Mouse (Mus musculus): ENCODE data around the gene Zbtb43. TPM values are rescaled to one million over a fixed set of nuclear protein-coding genes. Genes with fewer than 3 reads are reported as not detected.

The Zbtb43 gene
- total RNA-seq (2021) (10 to 100 TPM; 20.0 to 20.3 TPM), polyA plus RNA-seq (2012; rRNA removed) (9.2 and 17.0 TPM in 2 replicates)
- long read RNA-seq, full-length matches to known transcripts = 8 of 21 reads
- long read RNA-seq, partial matches to known transcripts = 0 of 21 reads
- long read RNA-seq, other reads (novel, unspliced or antisense) = 13 of 21 reads

- Histone ChIP-seq H3K27me3 (ENCODE audit: control insufficient read depth, insufficient read depth, low read length) (no peaks in the 10 kb centered on the region), H3K79me2 (replicated peaks; ENCODE audit: control insufficient read depth, insufficient read depth, low read length) (peaks cover 3% of the 10 kb centered on the region; the same call in 1 of the 2 replicates), H3K9ac (ENCODE audit: low read depth, low read length) (peak within 1 kb of the TSS; percentile 95), H3K27ac (peak within 1 kb of the TSS; percentile 90), H3K36me3 (ENCODE audit: control insufficient read depth, insufficient read depth, low read length) (peaks cover 14% of the 10 kb centered on the region), H3K4me3 (peak within 1 kb of the TSS; percentile 87), H3K4me1 (ENCODE audit: control insufficient read depth, insufficient read depth, low read length) (peaks cover 10% of the 10 kb centered on the region)
- peak; percentile 96 for DNase-seq
- TF ChIP-seq POLR2A (IDR thresholded peaks at IDR 0.05; ENCODE audit: insufficient read depth, low read depth, low read length) (peak; percentile 88), EP300 (IDR thresholded peaks at IDR 0.05; ENCODE audit: insufficient read depth, low read depth, low read length) (0 out of 2 replicates have a peak, but pooled peaks have one; percentile 13), CTCF (IDR thresholded peaks at IDR 0.05) (no peak)
- 2% methylated on average over 35 of the region's 36 CpGs for WGBS
- intact Hi-C loops (cut with DNase I) = loop anchor here (5.0 kb wide), 1 partner anchor 36 kb away; the partner anchor contains the start of gene Zbtb34
Measured at GRCm38 (mm10) chr2:33468466-33469097, at the start of gene Zbtb43. Gene Zbtb43 (minus strand): TSS chr2:33468559.

GRCm38 (mm10) chr2:33515856-33516255, 47.5 kb upstream of the Zbtb43 start:
- Histone ChIP-seq H3K4me3 (no peak overlapping the region), H3K79me2 (replicated peaks; ENCODE audit: control insufficient read depth, insufficient read depth, low read length) (no peaks in the 10 kb centered on the region), H3K27me3 (ENCODE audit: control insufficient read depth, insufficient read depth, low read length) (no peaks in the 10 kb centered on the region; the same call in 1 of the 2 replicates), H3K27ac (no peak overlapping the region), H3K9ac (ENCODE audit: low read depth, low read length) (no peak overlapping the region), H3K4me1 (ENCODE audit: control insufficient read depth, insufficient read depth, low read length) (no peaks in the 10 kb centered on the region), H3K36me3 (ENCODE audit: control insufficient read depth, insufficient read depth, low read length) (no peaks in the 10 kb centered on the region)
- 69% methylated on average over 19 of the region's 19 CpGs for WGBS
- TF ChIP-seq POLR2A (IDR thresholded peaks at IDR 0.05; ENCODE audit: insufficient read depth, low read depth, low read length) (no peak), CTCF (IDR thresholded peaks at IDR 0.05) (no peak), EP300 (IDR thresholded peaks at IDR 0.05; ENCODE audit: insufficient read depth, low read depth, low read length) (no peak)
- no peak for DNase-seq
- intact Hi-C loops (cut with DNase I) = no loop called here

- Histone ChIP-seq H3K36me3 (ENCODE audit: control insufficient read depth, insufficient read depth, low read length) (no peaks in the 10 kb centered on the region), H3K9ac (ENCODE audit: low read depth, low read length) (no peak overlapping the region), H3K27ac (no peak overlapping the region), H3K79me2 (replicated peaks; ENCODE audit: control insufficient read depth, insufficient read depth, low read length) (no peaks in the 10 kb centered on the region), H3K4me3 (no peak overlapping the region), H3K27me3 (ENCODE audit: control insufficient read depth, insufficient read depth, low read length) (no peaks in the 10 kb centered on the region; the same call in 1 of the 2 replicates), H3K4me1 (ENCODE audit: control insufficient read depth, insufficient read depth, low read length) (no peaks in the 10 kb centered on the region)
- WGBS = 80% methylated on average over 8 of the region's 8 CpGs
- DNase-seq = no peak
- intact Hi-C loops (cut with DNase I) = no loop called here
- TF ChIP-seq POLR2A (IDR thresholded peaks at IDR 0.05; ENCODE audit: insufficient read depth, low read depth, low read length) (no peak), CTCF (IDR thresholded peaks at IDR 0.05) (no peak)
Measured at GRCm38 (mm10) chr2:33515431-33515830, 47.1 kb upstream of the Zbtb43 start.

GRCm38 (mm10) chr2:33510791-33511190, 42.4 kb upstream of the Zbtb43 start:
- Histone ChIP-seq H3K4me3 (no peak overlapping the region), H3K9ac (ENCODE audit: low read depth, low read length) (no peak overlapping the region), H3K4me1 (ENCODE audit: control insufficient read depth, insufficient read depth, low read length) (no peaks in the 10 kb centered on the region), H3K36me3 (ENCODE audit: control insufficient read depth, insufficient read depth, low read length) (no peaks in the 10 kb centered on the region), H3K27ac (no peak overlapping the region), H3K27me3 (ENCODE audit: control insufficient read depth, insufficient read depth, low read length) (no peaks in the 10 kb centered on the region; the same call in 1 of the 2 replicates), H3K79me2 (replicated peaks; ENCODE audit: control insufficient read depth, insufficient read depth, low read length) (no peaks in the 10 kb centered on the region)
- intact Hi-C loops (cut with DNase I) = no loop called here
- WGBS = 97% methylated on average over 1 of the region's 1 CpGs
- no peak for TF ChIP-seq POLR2A (IDR thresholded peaks at IDR 0.05; ENCODE audit: insufficient read depth, low read depth, low read length)
- TF ChIP-seq CTCF (IDR thresholded peaks at IDR 0.05) = no peak
- TF ChIP-seq EP300 (IDR thresholded peaks at IDR 0.05; ENCODE audit: insufficient read depth, low read depth, low read length) = no peak
- no peak for DNase-seq

- intact Hi-C loops (cut with DNase I) = no loop called here
- H3K9ac ChIP-seq (ENCODE audit: low read depth, low read length) = no peak overlapping the region
- no peak for DNase-seq
- H3K4me3 ChIP-seq = no peak overlapping the region
- no peaks in the 10 kb centered on the region for H3K27me3 ChIP-seq (ENCODE audit: control insufficient read depth, insufficient read depth, low read length)
- H3K36me3 ChIP-seq (ENCODE audit: control insufficient read depth, insufficient read depth, low read length) = no peaks in the 10 kb centered on the region
- TF ChIP-seq EP300 (IDR thresholded peaks at IDR 0.05; ENCODE audit: insufficient read depth, low read depth, low read length) (no peak), CTCF (IDR thresholded peaks at IDR 0.05) (no peak), POLR2A (IDR thresholded peaks at IDR 0.05; ENCODE audit: insufficient read depth, low read depth, low read length) (no peak)
- no peaks in the 10 kb centered on the region for H3K79me2 ChIP-seq (replicated peaks; ENCODE audit: control insufficient read depth, insufficient read depth, low read length)
- no peak overlapping the region for H3K27ac ChIP-seq
- WGBS = 25% methylated on average over 2 of the region's 2 CpGs
- no peaks in the 10 kb centered on the region for H3K4me1 ChIP-seq (ENCODE audit: control insufficient read depth, insufficient read depth, low read length)
Measured at GRCm38 (mm10) chr2:33502602-33503001, 34.2 kb upstream of the Zbtb43 start.

GRCm38 (mm10) chr2:33498280-33498679, 29.9 kb upstream of the Zbtb43 start:
- H3K79me2 ChIP-seq (replicated peaks; ENCODE audit: control insufficient read depth, insufficient read depth, low read length) = no peaks in the 10 kb centered on the region
- no peaks in the 10 kb centered on the region for H3K36me3 ChIP-seq (ENCODE audit: control insufficient read depth, insufficient read depth, low read length)
- WGBS = 42% methylated on average over 4 of the region's 4 CpGs
- H3K4me3 ChIP-seq = no peak overlapping the region
- H3K4me1 ChIP-seq (ENCODE audit: control insufficient read depth, insufficient read depth, low read length) = no peaks in the 10 kb centered on the region
- no peak overlapping the region for H3K27ac ChIP-seq
- no peak for TF ChIP-seq CTCF (IDR thresholded peaks at IDR 0.05)
- TF ChIP-seq EP300 (IDR thresholded peaks at IDR 0.05; ENCODE audit: insufficient read depth, low read depth, low read length) = no peak
- TF ChIP-seq POLR2A (IDR thresholded peaks at IDR 0.05; ENCODE audit: insufficient read depth, low read depth, low read length) = no peak
- no peak overlapping the region for H3K9ac ChIP-seq (ENCODE audit: low read depth, low read length)
- no peak for DNase-seq
- intact Hi-C loops (cut with DNase I) = no loop called here
- no peaks in the 10 kb centered on the region for H3K27me3 ChIP-seq (ENCODE audit: control insufficient read depth, insufficient read depth, low read length)

Measured in heart, adult 2 months (tissue).